Mouse (Mus musculus) cerebellum, postnatal 14 days (tissue): ENCODE results near the gene Hs3st4.

Experiments
- DNase-seq, 2 experiments: peaks; one replicate each; pipeline ENCODE4 v3.0.0; 2021; ENCODE audit warnings: mixed read lengths in 2 of 2

Gene Hs3st4

DNA sequence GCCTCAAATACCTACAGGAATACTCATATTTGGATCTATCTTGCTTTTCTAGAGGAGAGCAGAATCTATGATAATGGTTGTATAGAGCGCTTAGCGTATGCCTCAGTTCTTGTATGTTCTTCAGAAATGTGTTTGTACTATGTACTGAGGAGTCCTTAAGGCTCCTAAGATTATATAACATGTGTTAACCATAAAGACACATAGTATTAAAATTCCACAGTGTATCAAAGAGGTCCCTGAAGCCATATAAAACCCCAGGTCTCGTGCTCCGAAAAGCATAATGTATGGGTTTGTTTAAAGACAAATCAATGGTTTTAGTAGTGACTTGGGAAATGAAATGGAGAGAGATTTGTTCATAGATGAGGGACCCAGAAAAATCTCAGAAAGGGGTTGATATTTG lies 371.4 kb downstream of the Hs3st4 start:
- no peak for DNase-seq

DNA sequence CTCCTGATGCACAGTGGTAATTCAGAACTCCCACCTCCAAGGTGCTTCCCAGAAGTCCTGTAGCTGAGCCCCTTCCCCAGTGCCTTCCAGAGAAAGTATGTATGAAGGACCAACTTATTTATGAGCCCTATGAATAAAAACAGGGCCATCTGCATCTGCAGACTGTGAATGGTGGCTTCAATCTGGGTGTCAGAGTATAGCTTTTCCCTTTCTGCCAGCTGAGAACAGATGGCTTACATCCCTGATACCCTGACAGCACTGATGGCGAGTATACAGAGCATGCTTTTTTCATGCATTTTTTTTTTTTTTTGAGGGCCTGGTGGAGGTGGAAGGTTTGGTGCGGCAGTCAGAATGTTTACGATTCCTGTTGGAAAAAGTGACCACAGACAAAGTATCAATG lies 375.4 kb downstream of the Hs3st4 start:
- no peak for DNase-seq

DNA sequence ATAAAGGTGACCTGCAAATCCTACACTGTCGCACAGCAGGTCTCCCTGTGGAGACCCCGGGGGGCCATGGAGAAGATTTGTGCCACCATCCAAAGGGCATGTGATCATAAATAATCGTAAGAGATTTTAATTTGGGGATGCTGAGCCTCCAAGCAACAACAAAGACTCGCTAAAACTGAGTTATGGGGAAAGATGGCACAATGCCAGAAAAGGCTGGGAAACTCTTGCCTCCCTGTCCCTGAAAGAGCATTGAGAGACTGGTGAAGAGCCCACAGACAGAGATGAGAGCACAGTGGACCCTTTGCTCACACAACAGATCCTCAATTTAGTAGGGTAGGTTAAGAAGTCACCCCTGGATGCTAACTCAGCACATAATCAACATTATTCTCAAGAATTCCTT lies 377.2 kb downstream of the Hs3st4 start:
- DNase-seq: no peak

DNA sequence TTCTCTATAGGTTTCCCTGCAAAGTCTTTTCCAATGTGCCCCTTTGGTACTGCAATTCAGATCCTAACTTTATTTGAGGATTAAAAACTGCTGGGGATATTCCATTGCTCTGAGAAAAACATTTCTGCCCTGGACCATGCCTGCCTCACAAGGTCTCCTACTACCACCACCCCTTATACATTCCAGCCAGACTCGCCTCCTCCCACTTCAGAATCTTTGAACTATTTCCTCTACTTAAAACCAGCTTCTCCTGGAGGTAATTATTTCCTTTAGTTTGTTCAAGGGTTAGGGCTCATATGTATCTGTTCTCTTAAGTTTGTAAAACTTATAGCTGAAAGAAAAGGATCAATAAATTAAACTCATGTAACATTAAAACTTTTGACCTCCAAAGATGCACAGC lies 389.6 kb downstream of the Hs3st4 start:
- no peak for DNase-seq

DNA sequence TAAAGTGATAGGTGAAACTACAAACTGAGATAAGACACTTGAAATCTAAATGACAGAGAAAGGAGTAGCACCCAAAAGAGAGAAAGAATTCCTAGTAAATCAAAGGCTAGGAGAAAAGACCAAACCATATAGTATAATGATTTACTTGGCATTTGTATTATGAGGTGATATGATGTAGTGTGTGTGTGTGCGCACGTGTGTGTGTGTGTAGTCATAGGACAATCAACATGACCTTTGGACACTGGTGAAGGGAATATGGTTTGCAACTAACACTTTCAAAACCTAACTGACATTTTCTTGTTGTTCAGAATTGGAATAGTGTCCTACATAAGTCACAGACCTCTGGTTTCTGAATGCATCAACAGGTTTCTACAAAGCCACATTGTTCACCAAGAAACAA lies 390.0 kb downstream of the Hs3st4 start:
- no peak for DNase-seq

DNA sequence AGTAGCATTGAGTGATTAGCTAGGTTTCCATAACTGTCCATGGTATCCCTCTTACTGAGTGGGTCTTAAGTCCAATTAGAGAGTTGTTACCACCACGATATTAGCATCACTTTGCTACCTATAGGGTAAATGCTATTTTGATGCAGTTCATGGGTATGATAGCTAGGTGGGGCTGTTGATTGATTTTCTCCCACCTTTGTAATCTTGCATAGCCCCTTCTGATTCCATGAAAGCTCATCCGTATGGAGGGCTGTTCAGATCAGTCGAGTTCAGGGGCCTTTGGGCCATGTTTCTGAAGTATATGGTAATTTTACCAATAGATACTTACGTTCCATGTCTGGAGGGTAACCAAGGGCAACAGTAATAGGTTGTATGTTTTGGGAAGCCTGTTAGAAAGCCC lies 400.8 kb downstream of the Hs3st4 start:
- DNase-seq: peak; percentile 40 to 68

DNA sequence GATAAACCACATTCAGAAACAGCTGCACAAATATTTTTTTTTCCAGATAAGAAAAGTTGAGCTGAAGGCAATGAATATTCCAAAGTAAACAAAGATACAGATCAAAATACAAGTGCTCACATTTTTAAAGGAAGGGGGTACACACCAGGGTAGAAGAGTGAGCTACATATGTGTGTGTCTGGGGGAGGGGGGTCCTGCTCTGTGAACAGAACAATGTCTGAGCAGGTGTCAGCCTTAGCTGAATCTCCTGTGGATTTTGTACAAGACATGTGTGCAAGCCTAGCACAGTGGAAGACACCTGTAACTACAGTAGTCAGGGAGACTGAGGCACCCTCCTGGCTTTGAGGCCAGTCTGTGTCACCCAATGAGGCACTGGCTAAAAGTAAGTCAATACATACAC lies 416.5 kb downstream of the Hs3st4 start:
- DNase-seq: no peak

DNA sequence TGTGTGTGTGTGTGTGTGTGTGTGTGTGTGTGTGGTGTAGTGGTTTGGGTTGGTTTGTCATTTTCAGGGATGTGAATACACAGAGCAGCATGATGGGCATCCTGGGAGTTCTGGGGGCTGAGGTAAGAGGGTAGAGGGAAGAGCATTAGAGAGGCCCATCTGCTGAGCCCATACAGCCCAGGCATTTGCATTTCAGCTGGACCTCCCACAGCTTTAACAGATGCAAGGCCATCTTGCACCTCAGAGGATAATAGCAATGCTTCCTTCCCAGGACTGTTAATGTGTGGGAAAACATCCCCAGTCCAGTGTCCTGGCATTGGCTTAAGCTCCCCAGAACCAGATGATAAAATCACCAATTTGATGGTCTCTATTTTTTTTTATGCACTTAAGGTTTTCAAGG lies 444.3 kb downstream of the Hs3st4 start:
- peak; percentile 18 to 47 for DNase-seq
